Mouse (Mus musculus): ENCODE data around the gene Olfr12. TPM values are rescaled to one million over a fixed set of nuclear protein-coding genes. Genes with fewer than 3 reads are reported as not detected.

Olfr12 gene
- polyA plus RNA-seq, 1 experiment from 2014 or later, result not detected

DNA sequence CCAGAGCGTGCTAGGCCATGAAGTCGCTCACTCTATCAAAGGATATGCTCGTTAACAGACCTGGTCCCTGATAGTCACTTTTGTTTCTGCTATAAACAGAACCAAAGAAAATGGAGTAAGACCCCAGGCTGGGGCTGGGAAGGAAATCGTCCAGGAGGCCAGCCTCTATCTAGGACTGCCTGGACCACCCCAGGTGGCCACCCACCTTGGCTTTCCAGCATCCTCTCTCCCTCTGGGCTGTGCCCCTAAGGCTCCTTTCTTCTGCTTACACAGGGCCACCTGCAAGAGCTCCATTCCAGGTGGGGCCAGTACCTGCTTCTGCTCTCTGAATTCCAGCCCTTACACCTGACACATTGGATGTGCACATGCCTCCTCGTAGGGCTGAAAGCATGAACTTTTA is 14.6 kb downstream of the Olfr12 start:
- WGBS, result 81% methylated on average over 5 of the region's 5 CpGs
- Histone ChIP-seq H3K9me3 (no peaks in the 10 kb centered on the region), H3K4me2 (no peak overlapping the region), H3K9ac (no peak overlapping the region), H3K4me3 (no peak overlapping the region), H3K36me3 (peaks cover 12% of the 10 kb centered on the region; the same call in 1 of the 2 replicates), H3K4me1 (replicated peaks) (peaks cover 5% of the 10 kb centered on the region), H3K27ac (replicated peaks) (no peak overlapping the region), H3K27me3 (no peaks in the 10 kb centered on the region)
- ATAC-seq (ENCODE audit: low FRiP score, low read depth), result no peak

DNA sequence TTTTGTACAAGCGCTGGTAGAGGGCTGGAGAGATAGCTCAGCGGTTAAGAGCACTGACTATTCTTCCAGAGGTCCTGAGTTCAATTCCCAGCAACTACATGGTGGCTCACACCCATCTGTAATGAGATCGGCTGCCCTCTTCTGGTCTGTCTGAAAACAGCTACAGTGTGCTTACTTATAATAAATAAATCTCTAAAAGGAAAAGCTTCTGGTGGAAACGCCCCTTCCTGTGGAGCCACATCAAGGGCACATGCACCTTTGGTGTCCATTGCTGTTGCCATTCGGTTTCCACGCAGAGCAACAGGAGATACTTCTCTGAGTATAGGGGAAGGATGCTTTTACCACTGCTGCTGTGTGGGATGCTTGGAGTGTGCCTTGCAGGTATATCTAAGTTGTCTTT is 15.4 kb downstream of the Olfr12 start:
- Histone ChIP-seq H3K27ac (replicated peaks) (no peak overlapping the region), H3K9ac (no peak overlapping the region), H3K36me3 (peaks cover 16% of the 10 kb centered on the region; the same call in 1 of the 2 replicates), H3K4me3 (no peak overlapping the region), H3K9me3 (no peaks in the 10 kb centered on the region), H3K27me3 (no peaks in the 10 kb centered on the region), H3K4me1 (replicated peaks) (peaks cover 5% of the 10 kb centered on the region), H3K4me2 (no peak overlapping the region)
- WGBS, result 70% methylated on average over 6 of the region's 6 CpGs
- no peak for ATAC-seq (ENCODE audit: low FRiP score, low read depth)

DNA sequence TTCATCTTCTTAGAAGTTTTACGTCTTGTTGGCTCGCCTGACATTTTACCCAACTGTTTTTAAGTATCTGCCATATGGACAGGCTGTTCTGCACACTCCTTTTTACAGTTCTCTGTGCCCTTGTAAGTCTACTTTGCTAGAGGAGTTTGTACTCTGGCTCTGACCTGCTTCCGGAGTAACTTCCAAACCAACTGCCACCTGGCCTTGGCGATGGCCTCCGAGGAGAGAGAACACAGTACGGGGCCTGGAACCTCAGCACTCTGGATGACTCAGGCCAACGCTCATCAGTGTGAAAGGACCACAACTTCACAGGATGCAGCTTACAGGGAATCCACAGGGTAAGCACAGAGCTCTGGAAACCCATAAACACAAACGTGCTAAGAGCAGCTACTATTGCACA is 16.1 kb downstream of the Olfr12 start:
- no peak overlapping the region for H3K9ac ChIP-seq
- H3K36me3 ChIP-seq, result peaks cover 22% of the 10 kb centered on the region; the same call in 1 of the 2 replicates
- no peaks in the 10 kb centered on the region for H3K27me3 ChIP-seq
- no peak overlapping the region for H3K4me2 ChIP-seq
- 92% methylated on average over 8 of the region's 8 CpGs for WGBS
- H3K4me1 ChIP-seq (replicated peaks), result peaks cover 5% of the 10 kb centered on the region
- ATAC-seq (ENCODE audit: low FRiP score, low read depth), result no peak
- no peak overlapping the region for H3K27ac ChIP-seq (replicated peaks)
- no peak overlapping the region for H3K4me3 ChIP-seq
- no peaks in the 10 kb centered on the region for H3K9me3 ChIP-seq

DNA sequence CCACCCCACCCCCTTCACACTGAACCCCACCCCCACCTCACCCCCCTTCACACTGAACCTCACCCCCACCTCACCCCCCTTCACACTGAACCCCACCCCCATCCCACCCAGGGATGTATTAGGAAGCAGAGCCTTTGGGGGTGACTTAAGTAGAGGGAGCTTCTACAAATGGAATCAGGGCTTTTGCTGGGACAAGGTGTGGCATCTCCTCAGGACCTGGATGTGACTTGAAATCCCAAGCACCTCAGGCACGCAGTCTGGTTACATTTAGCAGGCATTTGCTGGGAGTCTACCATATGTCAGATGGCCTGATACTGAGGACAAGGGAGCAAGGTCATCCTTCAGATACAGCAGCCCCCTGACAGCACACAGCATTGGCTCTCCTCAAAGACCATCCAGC is 17.0 kb downstream of the Olfr12 start:
- Histone ChIP-seq H3K27ac (replicated peaks) (peak overlapping the region; percentile 36; the same call in 1 of the 2 replicates), H3K9ac (no peak overlapping the region), H3K4me2 (no peak overlapping the region), H3K9me3 (no peaks in the 10 kb centered on the region), H3K4me1 (replicated peaks) (peaks cover 10% of the 10 kb centered on the region), H3K36me3 (peaks cover 22% of the 10 kb centered on the region; the same call in 1 of the 2 replicates), H3K4me3 (no peak overlapping the region), H3K27me3 (no peaks in the 10 kb centered on the region)
- ATAC-seq (ENCODE audit: low FRiP score, low read depth), result peak; percentile 23
- WGBS, result 71% methylated on average over 1 of the region's 1 CpGs

DNA sequence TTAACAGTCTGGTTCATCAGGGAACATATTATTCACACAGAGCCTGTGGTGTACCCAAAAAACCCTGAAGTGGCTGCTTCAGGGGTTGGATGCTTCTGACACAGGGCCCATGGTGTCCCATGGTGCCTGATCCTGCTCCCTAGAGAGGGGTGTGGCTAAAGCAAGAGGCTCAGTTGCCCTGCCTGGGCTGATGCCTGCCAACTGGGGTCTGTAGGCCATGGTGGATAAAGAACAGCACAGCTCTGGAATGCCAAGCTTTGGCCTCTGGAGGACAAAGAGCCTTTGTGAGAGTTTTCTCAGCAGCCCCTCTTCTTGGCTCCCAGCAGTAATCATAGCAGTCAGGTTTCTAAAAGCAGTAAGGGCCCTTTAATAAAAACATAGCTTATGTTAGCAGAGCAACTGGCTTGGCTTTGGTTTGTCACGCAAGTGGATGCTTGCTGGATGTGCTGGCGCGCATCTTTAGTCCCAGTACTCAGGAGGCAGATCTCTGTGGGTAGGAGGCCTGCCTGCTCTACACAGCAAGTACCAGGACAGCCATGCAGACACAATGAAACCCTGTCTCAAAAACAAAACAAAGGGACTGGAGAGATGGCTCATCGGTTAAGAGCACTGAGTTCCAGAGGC is 17.5 kb downstream of the Olfr12 start:
- H3K36me3 ChIP-seq, result peaks cover 22% of the 10 kb centered on the region; the same call in 1 of the 2 replicates
- H3K4me3 ChIP-seq, result no peak overlapping the region
- H3K4me2 ChIP-seq, result no peak overlapping the region
- H3K27ac ChIP-seq (replicated peaks), result peak overlapping the region; percentile 36; the same call in 1 of the 2 replicates
- no peaks in the 10 kb centered on the region for H3K9me3 ChIP-seq
- peaks cover 15% of the 10 kb centered on the region for H3K4me1 ChIP-seq (replicated peaks)
- WGBS, result 45% methylated on average over 4 of the region's 4 CpGs
- H3K27me3 ChIP-seq, result no peaks in the 10 kb centered on the region
- no peak overlapping the region for H3K9ac ChIP-seq
- peak; percentile 73 for ATAC-seq (ENCODE audit: low FRiP score, low read depth)

DNA sequence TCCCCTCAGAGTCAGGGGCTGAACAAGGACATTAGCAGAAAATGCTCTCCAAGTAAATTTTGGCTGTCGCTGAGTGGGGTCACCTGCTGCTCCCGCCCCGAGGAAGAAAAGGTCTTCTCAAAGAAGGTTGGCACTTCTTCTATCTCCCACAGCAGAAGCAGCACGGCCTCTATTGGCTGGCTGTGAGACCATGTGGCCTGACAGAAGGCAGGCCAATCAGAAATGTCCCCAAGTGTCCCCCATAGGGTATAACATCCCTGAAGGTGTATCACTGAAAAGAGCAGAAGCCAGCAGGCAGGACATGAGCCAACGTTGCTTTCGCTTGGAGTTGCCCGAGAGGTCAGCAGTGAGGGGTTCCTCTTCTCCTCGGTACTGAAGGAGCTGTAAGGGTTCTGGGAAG is 18.4 kb downstream of the Olfr12 start:
- Histone ChIP-seq H3K27ac (replicated peaks) (no peak overlapping the region), H3K9ac (no peak overlapping the region), H3K27me3 (no peaks in the 10 kb centered on the region), H3K36me3 (peaks cover 22% of the 10 kb centered on the region; the same call in 1 of the 2 replicates), H3K4me2 (no peak overlapping the region), H3K4me3 (no peak overlapping the region), H3K4me1 (replicated peaks) (peaks cover 25% of the 10 kb centered on the region), H3K9me3 (no peaks in the 10 kb centered on the region)
- WGBS, result 88% methylated on average over 8 of the region's 8 CpGs
- ATAC-seq (ENCODE audit: low FRiP score, low read depth), result no peak

DNA sequence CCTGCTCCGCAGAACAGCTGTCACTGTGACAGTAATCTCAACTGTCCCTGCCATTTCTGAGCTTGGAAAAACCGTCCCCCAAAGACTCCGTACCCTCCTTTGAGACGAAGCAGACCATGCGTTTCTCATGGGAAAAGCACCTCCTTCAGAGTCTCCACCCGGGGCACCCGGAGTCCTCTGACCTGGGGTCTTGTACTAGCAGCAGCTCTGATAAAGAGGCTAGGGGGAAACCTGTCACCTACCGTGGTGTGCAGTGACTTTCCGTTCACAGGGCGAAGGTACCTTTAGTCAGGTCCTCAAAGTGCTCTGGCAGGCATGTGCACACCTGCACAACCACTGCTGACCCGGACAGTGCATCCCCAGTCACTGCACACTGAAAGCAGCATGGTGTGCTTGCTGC is 19.1 kb downstream of the Olfr12 start:
- ATAC-seq (ENCODE audit: low FRiP score, low read depth), result no peak
- Histone ChIP-seq H3K4me1 (replicated peaks) (peaks cover 27% of the 10 kb centered on the region), H3K27me3 (no peaks in the 10 kb centered on the region), H3K27ac (replicated peaks) (no peak overlapping the region), H3K4me3 (no peak overlapping the region), H3K4me2 (no peak overlapping the region), H3K9ac (no peak overlapping the region), H3K36me3 (peaks cover 22% of the 10 kb centered on the region; the same call in 1 of the 2 replicates), H3K9me3 (no peaks in the 10 kb centered on the region)
- WGBS, result 97% methylated on average over 11 of the region's 11 CpGs

DNA sequence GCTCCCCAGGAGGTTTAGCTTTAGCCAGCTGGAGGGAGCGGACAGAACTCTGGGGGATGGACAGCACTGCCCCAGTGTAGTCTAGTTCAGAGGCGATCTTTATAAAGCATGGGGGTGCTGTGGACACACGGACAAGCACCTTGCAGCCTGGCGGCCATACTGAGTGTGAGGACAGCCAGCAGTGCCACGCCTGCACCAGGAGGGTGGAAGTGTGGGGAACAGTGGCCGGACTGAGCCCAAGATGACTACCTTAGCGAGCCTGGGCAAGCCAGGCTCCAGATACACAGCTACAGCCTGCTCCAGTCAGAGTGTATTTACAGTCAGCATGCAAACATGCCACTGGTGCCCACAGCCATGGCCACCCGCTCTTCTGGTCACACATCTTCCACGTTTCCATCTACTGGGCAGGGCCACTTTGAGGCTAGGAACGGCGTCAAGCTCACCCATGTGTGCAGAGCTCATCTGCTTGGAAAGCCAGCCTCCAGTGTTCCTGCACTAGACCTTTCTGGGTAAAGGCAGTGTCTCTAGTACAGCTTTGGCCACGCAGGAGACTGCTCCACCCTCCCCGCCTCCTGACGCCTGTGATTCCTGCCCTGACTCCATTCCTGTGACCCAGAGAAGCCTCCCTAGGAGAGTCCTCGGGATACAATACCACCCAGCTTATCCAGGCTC is 20.0 kb downstream of the Olfr12 start:
- ATAC-seq (ENCODE audit: low FRiP score, low read depth), result no peak
- H3K27ac ChIP-seq (replicated peaks), result no peak overlapping the region
- no peaks in the 10 kb centered on the region for H3K27me3 ChIP-seq

DNA sequence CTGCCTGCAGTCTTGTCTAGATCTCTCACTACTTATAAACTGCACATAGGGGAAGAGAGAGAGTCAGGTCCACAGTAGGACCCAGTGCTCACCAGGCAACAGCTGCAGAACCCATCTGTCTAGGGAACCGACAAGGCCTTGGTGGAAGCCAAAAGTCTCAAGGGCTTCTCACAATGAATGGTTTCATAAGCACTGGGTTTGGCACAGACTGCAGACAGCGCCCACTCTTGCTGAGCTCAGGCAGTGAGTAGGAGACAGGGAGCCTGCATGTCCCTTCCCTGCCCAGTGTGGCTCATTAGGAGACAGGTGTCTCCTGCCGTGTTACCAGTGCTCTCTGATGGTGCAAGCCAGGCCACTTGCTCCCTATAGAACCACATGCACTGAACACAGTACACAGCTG is 20.6 kb downstream of the Olfr12 start:
- peaks cover 22% of the 10 kb centered on the region; the same call in 1 of the 2 replicates for H3K36me3 ChIP-seq
- WGBS, result 89% methylated on average over 3 of the region's 3 CpGs
- H3K4me1 ChIP-seq (replicated peaks), result peaks cover 36% of the 10 kb centered on the region
- no peak overlapping the region for H3K4me2 ChIP-seq
- no peaks in the 10 kb centered on the region for H3K27me3 ChIP-seq
- H3K27ac ChIP-seq (replicated peaks), result no peak overlapping the region
- no peak overlapping the region for H3K4me3 ChIP-seq
- H3K9me3 ChIP-seq, result no peaks in the 10 kb centered on the region
- no peak for ATAC-seq (ENCODE audit: low FRiP score, low read depth)
- H3K9ac ChIP-seq, result no peak overlapping the region

More for the DNA sequence above, 20.0 kb downstream of the Olfr12 start:
- H3K9me3 ChIP-seq, result no peaks in the 10 kb centered on the region
- WGBS, result 94% methylated on average over 15 of the region's 15 CpGs
- H3K9ac ChIP-seq, result no peak overlapping the region
- no peak overlapping the region for H3K4me2 ChIP-seq
- H3K36me3 ChIP-seq, result peaks cover 22% of the 10 kb centered on the region; the same call in 1 of the 2 replicates
- H3K4me1 ChIP-seq (replicated peaks), result peaks cover 34% of the 10 kb centered on the region
- H3K4me3 ChIP-seq, result no peak overlapping the region

DNA sequence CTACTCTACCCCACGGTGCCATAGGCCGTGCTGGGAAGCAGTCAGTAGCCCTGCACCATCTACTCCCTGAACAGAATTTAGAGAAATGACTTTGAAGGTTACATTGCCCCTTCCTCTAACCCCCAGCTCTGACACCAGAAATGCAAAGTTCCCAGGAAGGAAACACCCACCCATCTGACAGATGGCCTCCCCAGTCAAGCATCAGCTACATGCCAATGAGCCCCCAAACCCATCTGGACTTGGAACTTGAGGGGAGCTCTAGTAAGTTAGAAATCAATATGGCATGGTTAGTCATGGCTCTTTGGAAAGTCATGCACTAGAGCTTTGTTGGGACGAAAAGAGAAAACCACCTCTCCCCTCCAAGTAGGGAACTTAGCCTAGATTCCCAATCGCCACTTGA is 21.1 kb downstream of the Olfr12 start:
- Histone ChIP-seq H3K4me2 (no peak overlapping the region), H3K4me3 (no peak overlapping the region), H3K27me3 (no peaks in the 10 kb centered on the region), H3K9me3 (no peaks in the 10 kb centered on the region), H3K36me3 (peaks cover 22% of the 10 kb centered on the region; the same call in 1 of the 2 replicates), H3K9ac (no peak overlapping the region), H3K27ac (replicated peaks) (no peak overlapping the region), H3K4me1 (replicated peaks) (peaks cover 36% of the 10 kb centered on the region)
- 96% methylated on average over 4 of the region's 4 CpGs for WGBS
- ATAC-seq (ENCODE audit: low FRiP score, low read depth), result no peak

DNA sequence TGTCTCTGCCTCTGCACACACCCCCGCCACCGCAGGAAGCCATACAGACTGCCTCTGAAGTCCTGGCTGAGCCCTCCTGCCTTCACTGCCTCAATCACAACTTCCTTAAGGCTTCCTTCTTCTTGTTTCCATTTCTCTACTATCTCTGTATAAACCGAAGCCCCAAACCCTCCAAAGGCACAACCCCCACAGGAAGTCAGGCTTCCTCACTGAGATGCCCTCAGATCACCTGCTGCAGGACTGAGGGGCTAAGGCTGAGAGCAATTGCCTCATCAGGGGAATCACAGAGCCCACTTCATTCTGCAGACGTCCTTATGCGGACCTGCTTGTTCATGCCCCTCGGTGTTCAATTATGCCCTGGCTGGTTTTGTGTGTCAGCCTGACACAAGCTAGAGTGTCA is 22.8 kb downstream of the Olfr12 start:
- Histone ChIP-seq H3K27ac (replicated peaks) (no peak overlapping the region), H3K36me3 (peaks cover 22% of the 10 kb centered on the region; the same call in 1 of the 2 replicates), H3K9ac (no peak overlapping the region), H3K4me3 (peak overlapping the region; percentile 95), H3K4me2 (peak overlapping the region; percentile 88), H3K9me3 (no peaks in the 10 kb centered on the region), H3K4me1 (replicated peaks) (peaks cover 31% of the 10 kb centered on the region), H3K27me3 (no peaks in the 10 kb centered on the region)
- WGBS, result 91% methylated on average over 6 of the region's 6 CpGs
- ATAC-seq (ENCODE audit: low FRiP score, low read depth), result no peak

DNA sequence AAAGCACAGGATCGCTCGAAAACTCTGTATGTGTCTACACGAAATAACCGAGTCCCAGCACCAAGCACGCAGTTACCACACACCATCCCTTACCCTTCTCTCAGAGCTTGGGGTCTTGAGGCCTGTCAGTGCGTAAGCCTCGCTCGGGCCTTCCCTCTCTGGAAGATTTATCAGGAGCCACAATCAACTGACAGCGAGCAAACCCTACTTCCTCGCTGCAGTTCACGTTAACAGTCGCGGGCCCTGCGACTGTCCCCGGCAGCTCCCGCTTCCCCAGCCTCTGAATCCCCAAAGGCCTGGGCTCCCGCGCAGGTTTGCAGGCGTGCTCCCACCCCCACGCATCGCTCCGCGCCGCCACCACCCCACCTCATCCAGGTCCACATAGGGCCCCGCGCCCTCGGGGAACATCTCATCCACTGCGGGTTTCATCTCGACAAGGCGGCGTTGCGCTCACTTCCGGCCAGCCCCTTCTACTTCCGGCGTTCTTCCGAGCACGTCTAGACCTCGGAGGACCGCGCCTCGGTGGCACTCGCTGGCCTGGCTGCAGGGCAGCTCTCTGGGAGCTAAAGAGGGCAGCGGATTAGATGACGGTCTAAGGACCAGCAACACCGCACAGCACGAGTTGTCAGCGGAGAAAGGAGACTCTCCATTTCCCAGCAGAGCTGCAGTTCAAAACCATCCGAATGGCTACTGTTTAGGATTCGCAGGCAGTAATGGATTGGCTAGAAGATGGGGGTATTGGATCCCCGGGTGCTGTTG is 24.1 kb downstream of the Olfr12 start, which contains the start of gene Cops9:
Cops9 (minus strand) TSS at position 472 of the 759 bp plus-strand sequence.
- peak within 1 kb of the TSS; percentile 95 for H3K4me3 ChIP-seq
- ATAC-seq (ENCODE audit: low FRiP score, low read depth), result peak; percentile 93
- 2% methylated on average over 50 of the region's 50 CpGs for WGBS

More for the DNA sequence above, 24.1 kb downstream of the Olfr12 start, which contains the start of gene Cops9:
- H3K9me3 ChIP-seq, result no peaks in the 10 kb centered on the region
- H3K4me1 ChIP-seq (replicated peaks), result peaks cover 31% of the 10 kb centered on the region
- peak within 1 kb of the TSS; percentile 98 for H3K9ac ChIP-seq
- H3K4me2 ChIP-seq, result peak within 1 kb of the TSS; percentile 88
- H3K36me3 ChIP-seq, result peaks cover 14% of the 10 kb centered on the region; the same call in 1 of the 2 replicates
- peak within 1 kb of the TSS; percentile 90 for H3K27ac ChIP-seq (replicated peaks)
- H3K27me3 ChIP-seq, result no peaks in the 10 kb centered on the region
